Mouse (Mus musculus): ENCODE results near the gene Ddn. TPM values are rescaled to one million over a fixed set of nuclear protein-coding genes. Genes with fewer than 3 reads are reported as not detected.

Gene Ddn
- polyA plus RNA-seq (2014; fragmentation: Nextera tagmentation; extraction: Ambion mirVana): 0.48 and 0.78 TPM in 2 replicates

DNA sequence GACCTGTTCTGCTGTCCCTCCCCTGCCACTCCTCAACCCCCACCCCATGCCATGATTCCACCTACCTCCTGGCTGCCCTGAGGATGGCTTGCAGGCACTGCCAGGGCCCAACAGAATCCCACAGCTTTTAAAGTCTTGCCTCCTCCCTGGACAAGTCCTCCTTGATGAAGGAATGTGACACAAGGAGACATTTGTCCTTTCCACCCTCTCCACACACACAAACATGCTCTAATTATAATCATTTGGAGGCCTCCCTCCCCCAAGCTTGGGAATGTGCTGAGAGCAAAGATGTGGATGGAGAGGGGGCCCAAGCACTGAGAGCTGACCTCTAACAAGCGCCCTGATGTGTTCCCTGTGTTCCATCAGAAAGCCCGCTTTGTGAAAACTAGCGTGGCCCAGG is at the start of gene Ddn:
Gene Ddn (minus strand): TSS at position 101 of the 400 bp plus-strand sequence.
- DNase-seq (ENCODE audit: low spot score): peak; percentile 1
- no peak within 1 kb of the TSS for H3K27ac ChIP-seq (ENCODE audit: low read depth, low read length)
- H3K9me3 ChIP-seq (ENCODE audit: control insufficient read depth, low read length): no peaks in the 10 kb centered on the region
- peaks cover 56% of the 10 kb centered on the region for H3K27me3 ChIP-seq (ENCODE audit: control insufficient read depth, insufficient read depth, low read length)
- H3K4me2 ChIP-seq (ENCODE audit: low read depth): peak within 1 kb of the TSS; percentile 48
- ATAC-seq (ENCODE audit: insufficient read depth, low FRiP score, low TSS enrichment): no peak
- peaks cover 10% of the 10 kb centered on the region; the same call in 1 of the 2 replicates for H3K36me3 ChIP-seq (ENCODE audit: control insufficient read depth, insufficient read depth, low read length)
- no peak within 1 kb of the TSS for H3K9ac ChIP-seq (ENCODE audit: low read length)
- H3K4me1 ChIP-seq (ENCODE audit: control insufficient read depth, insufficient read depth, low read length): peaks cover 24% of the 10 kb centered on the region
- H3K4me3 ChIP-seq (ENCODE audit: low read depth, low read length): peak within 1 kb of the TSS; percentile 33; the same call in 1 of the 2 replicates
- WGBS: 39% methylated on average over 3 of the region's 3 CpGs

DNA sequence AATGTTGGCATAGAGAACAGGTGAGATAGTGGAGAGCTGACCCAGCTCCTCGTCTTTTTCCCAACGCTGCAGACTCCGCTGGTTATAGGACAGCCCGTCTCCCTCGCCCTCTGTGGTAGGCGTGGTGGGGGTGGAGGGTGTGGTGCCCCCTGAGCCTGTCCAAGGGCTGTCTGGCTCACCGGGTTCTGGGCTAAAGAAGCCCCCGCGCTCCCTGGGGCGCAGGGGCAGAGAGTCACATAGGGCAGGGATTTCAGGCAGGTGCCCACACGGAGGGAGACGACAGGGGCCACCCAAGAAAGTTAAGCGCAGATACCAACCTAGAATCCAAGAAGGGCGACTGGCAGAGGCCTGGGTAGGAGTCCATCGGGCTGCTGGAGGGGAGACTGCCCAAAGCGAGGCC is 44.9 kb upstream of the Ddn start:
- H3K27me3 ChIP-seq (ENCODE audit: control insufficient read depth, insufficient read depth, low read length): no peaks in the 10 kb centered on the region
- no peak overlapping the region for H3K4me2 ChIP-seq (ENCODE audit: low read depth)
- no peaks in the 10 kb centered on the region for H3K4me1 ChIP-seq (ENCODE audit: control insufficient read depth, insufficient read depth, low read length)
- H3K27ac ChIP-seq (ENCODE audit: low read depth, low read length): no peak overlapping the region
- no peak overlapping the region for H3K4me3 ChIP-seq (ENCODE audit: low read depth, low read length)
- no peak overlapping the region for H3K9ac ChIP-seq (ENCODE audit: low read length)
- ATAC-seq (ENCODE audit: insufficient read depth, low FRiP score, low TSS enrichment): no peak
- no peaks in the 10 kb centered on the region for H3K9me3 ChIP-seq (ENCODE audit: control insufficient read depth, low read length)
- DNase-seq (ENCODE audit: low spot score): no peak
- 95% methylated on average over 16 of the region's 16 CpGs for WGBS
- peaks cover 69% of the 10 kb centered on the region for H3K36me3 ChIP-seq (ENCODE audit: control insufficient read depth, insufficient read depth, low read length)

DNA sequence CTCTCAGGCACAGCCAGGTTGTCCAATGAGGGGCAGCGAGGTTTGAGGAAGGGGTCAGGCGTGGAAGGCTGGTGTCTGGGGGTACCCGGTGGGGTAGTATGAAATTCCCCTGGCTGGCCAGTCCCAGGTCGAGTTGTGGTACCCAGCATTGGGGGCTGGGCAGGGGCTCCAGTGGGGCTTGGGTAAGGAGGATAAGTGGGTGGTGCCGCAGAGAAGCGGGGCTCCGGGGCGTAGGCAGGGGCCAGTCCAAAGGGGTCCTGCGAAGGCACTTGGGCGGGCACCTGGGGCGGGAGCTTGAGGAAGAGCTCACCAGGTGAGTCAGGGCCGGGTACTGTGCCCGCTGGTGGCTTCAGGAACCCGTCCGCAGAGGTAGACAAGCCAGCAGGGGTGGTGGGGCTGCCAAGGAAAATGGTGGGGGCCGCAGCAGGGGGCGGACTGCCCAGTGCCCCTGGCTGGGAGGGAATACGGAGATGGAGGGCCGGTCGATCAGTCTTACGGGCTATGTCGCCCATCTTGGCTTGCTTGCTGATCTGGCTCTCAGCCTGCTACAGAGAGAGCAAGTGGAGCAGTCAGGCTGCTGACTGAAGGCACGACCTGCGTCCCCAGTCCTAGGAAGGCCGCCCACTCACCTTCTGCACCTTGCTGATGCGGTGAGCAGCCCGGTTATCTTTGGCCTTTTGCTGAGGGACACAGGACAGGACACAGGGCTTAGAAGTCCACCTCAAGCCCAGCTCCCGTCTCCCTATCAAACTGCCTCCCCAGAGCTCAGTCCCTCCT is 44.1 kb upstream of the Ddn start:
- H3K4me3 ChIP-seq (ENCODE audit: low read depth, low read length): no peak overlapping the region
- no peaks in the 10 kb centered on the region for H3K27me3 ChIP-seq (ENCODE audit: control insufficient read depth, insufficient read depth, low read length)
- H3K9me3 ChIP-seq (ENCODE audit: control insufficient read depth, low read length): no peaks in the 10 kb centered on the region
- 96% methylated on average over 27 of the region's 28 CpGs for WGBS
- H3K36me3 ChIP-seq (ENCODE audit: control insufficient read depth, insufficient read depth, low read length): peaks cover 72% of the 10 kb centered on the region
- no peaks in the 10 kb centered on the region for H3K4me1 ChIP-seq (ENCODE audit: control insufficient read depth, insufficient read depth, low read length)
- H3K9ac ChIP-seq (ENCODE audit: low read length): no peak overlapping the region
- DNase-seq (ENCODE audit: low spot score) (no peak), ATAC-seq (ENCODE audit: insufficient read depth, low FRiP score, low TSS enrichment) (no peak)
- no peak overlapping the region for H3K27ac ChIP-seq (ENCODE audit: low read depth, low read length)
- H3K4me2 ChIP-seq (ENCODE audit: low read depth): no peak overlapping the region

GRCm38 (mm10) chr15:98852733-98853132 is 43.4 kb upstream of the Ddn start:
- no peaks in the 10 kb centered on the region for H3K4me1 ChIP-seq (ENCODE audit: control insufficient read depth, insufficient read depth, low read length)
- DNase-seq (ENCODE audit: low spot score) (no peak), ATAC-seq (ENCODE audit: insufficient read depth, low FRiP score, low TSS enrichment) (no peak)
- peaks cover 67% of the 10 kb centered on the region for H3K36me3 ChIP-seq (ENCODE audit: control insufficient read depth, insufficient read depth, low read length)
- H3K4me2 ChIP-seq (ENCODE audit: low read depth): no peak overlapping the region
- WGBS: 90% methylated on average over 9 of the region's 9 CpGs
- no peak overlapping the region for H3K9ac ChIP-seq (ENCODE audit: low read length)
- H3K27me3 ChIP-seq (ENCODE audit: control insufficient read depth, insufficient read depth, low read length): no peaks in the 10 kb centered on the region
- no peak overlapping the region for H3K27ac ChIP-seq (ENCODE audit: low read depth, low read length)
- no peaks in the 10 kb centered on the region for H3K9me3 ChIP-seq (ENCODE audit: control insufficient read depth, low read length)
- no peak overlapping the region for H3K4me3 ChIP-seq (ENCODE audit: low read depth, low read length)

- DNase-seq (ENCODE audit: low spot score): no peak
- no peak overlapping the region for H3K4me3 ChIP-seq (ENCODE audit: low read depth, low read length)
- ATAC-seq (ENCODE audit: insufficient read depth, low FRiP score, low TSS enrichment): no peak
- no peaks in the 10 kb centered on the region for H3K27me3 ChIP-seq (ENCODE audit: control insufficient read depth, insufficient read depth, low read length)
- WGBS: over 99% methylated on average over 9 of the region's 9 CpGs
- no peak overlapping the region for H3K27ac ChIP-seq (ENCODE audit: low read depth, low read length)
- H3K36me3 ChIP-seq (ENCODE audit: control insufficient read depth, insufficient read depth, low read length): peaks cover 64% of the 10 kb centered on the region
- no peaks in the 10 kb centered on the region for H3K4me1 ChIP-seq (ENCODE audit: control insufficient read depth, insufficient read depth, low read length)
- no peak overlapping the region for H3K4me2 ChIP-seq (ENCODE audit: low read depth)
- H3K9ac ChIP-seq (ENCODE audit: low read length): no peak overlapping the region
- H3K9me3 ChIP-seq (ENCODE audit: control insufficient read depth, low read length): no peaks in the 10 kb centered on the region
Observed at GRCm38 (mm10) chr15:98852071-98852470, 42.8 kb upstream of the Ddn start.

- H3K4me1 ChIP-seq (ENCODE audit: control insufficient read depth, insufficient read depth, low read length): no peaks in the 10 kb centered on the region
- H3K9ac ChIP-seq (ENCODE audit: low read length): no peak overlapping the region
- no peaks in the 10 kb centered on the region for H3K27me3 ChIP-seq (ENCODE audit: control insufficient read depth, insufficient read depth, low read length)
- H3K4me3 ChIP-seq (ENCODE audit: low read depth, low read length): no peak overlapping the region
- ATAC-seq (ENCODE audit: insufficient read depth, low FRiP score, low TSS enrichment) (no peak), DNase-seq (ENCODE audit: low spot score) (no peak)
- H3K27ac ChIP-seq (ENCODE audit: low read depth, low read length): no peak overlapping the region
- H3K36me3 ChIP-seq (ENCODE audit: control insufficient read depth, insufficient read depth, low read length): peaks cover 67% of the 10 kb centered on the region
- WGBS: 87% methylated on average over 21 of the region's 21 CpGs
- no peak overlapping the region for H3K4me2 ChIP-seq (ENCODE audit: low read depth)
- H3K9me3 ChIP-seq (ENCODE audit: control insufficient read depth, low read length): no peaks in the 10 kb centered on the region
Observed at GRCm38 (mm10) chr15:98851229-98851818, 42.0 kb upstream of the Ddn start.

DNA sequence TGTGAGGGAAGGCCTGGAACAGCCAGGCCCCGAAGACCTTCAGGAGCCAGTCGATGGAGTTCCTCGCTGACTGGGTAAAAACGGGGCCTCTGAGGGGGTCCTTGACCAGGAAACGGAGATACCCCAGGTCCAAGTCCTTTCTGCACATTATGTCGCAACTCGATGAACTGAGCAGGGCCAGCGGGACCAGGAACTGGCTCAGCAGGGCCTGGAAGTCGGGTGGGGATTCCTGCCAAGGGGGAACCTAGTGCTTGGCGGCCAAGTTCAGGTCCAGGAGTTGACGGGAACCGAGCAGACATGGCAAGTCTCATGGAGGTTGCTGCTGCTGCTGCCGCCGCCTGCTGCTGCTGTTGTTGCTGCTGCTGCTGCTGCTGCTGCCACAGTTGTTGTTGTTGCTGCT is 41.4 kb upstream of the Ddn start:
- Histone ChIP-seq H3K36me3 (ENCODE audit: control insufficient read depth, insufficient read depth, low read length) (peaks cover 69% of the 10 kb centered on the region), H3K4me2 (ENCODE audit: low read depth) (no peak overlapping the region), H3K4me1 (ENCODE audit: control insufficient read depth, insufficient read depth, low read length) (no peaks in the 10 kb centered on the region), H3K4me3 (ENCODE audit: low read depth, low read length) (no peak overlapping the region), H3K9me3 (ENCODE audit: control insufficient read depth, low read length) (no peaks in the 10 kb centered on the region), H3K27me3 (ENCODE audit: control insufficient read depth, insufficient read depth, low read length) (no peaks in the 10 kb centered on the region), H3K27ac (ENCODE audit: low read depth, low read length) (no peak overlapping the region), H3K9ac (ENCODE audit: low read length) (no peak overlapping the region)
- ATAC-seq (ENCODE audit: insufficient read depth, low FRiP score, low TSS enrichment): no peak
- 96% methylated on average over 14 of the region's 14 CpGs for WGBS
- no peak for DNase-seq (ENCODE audit: low spot score)

DNA sequence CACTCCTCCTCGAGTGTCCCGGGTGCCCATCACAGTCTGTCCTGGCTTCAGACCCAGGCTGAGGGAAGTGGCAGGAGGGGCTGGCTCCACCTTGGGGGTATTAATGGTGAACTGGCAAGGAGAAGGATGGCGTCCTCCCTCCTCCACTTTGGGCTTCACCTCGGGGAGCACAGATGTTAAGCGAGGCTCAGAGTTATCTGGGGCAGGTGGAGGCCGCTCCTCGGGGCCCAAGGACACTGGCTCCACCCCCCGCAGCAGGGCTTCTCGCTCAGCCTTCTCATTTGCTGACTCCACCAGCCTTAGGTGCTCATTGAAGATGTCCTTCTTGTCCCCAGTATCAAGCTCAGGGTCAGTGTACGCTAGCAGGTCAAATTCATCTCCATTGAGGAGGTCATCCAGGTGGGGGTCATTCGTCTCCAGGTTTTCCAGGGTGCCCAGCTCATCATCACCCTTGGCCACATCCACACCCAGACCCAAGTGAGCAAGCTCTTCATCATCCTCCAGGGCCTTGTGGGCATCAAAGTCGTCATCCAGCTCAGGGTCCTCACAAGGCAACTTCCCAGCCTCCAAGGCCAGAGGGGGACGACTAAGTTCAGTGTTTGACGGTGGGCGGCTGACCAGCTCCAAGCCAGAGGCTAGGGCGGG is 40.8 kb upstream of the Ddn start:
- H3K27me3 ChIP-seq (ENCODE audit: control insufficient read depth, insufficient read depth, low read length): no peaks in the 10 kb centered on the region
- no peaks in the 10 kb centered on the region for H3K9me3 ChIP-seq (ENCODE audit: control insufficient read depth, low read length)
- H3K4me3 ChIP-seq (ENCODE audit: low read depth, low read length): no peak overlapping the region
- H3K4me2 ChIP-seq (ENCODE audit: low read depth): no peak overlapping the region
- H3K9ac ChIP-seq (ENCODE audit: low read length): no peak overlapping the region
- 92% methylated on average over 15 of the region's 16 CpGs for WGBS
- H3K4me1 ChIP-seq (ENCODE audit: control insufficient read depth, insufficient read depth, low read length): no peaks in the 10 kb centered on the region
- ATAC-seq (ENCODE audit: insufficient read depth, low FRiP score, low TSS enrichment): no peak
- no peak overlapping the region for H3K27ac ChIP-seq (ENCODE audit: low read depth, low read length)
- no peak for DNase-seq (ENCODE audit: low spot score)
- H3K36me3 ChIP-seq (ENCODE audit: control insufficient read depth, insufficient read depth, low read length): peaks cover 72% of the 10 kb centered on the region

All from neural tube, embryonic 11.5 days (tissue).